Mouse (Mus musculus) erythroblast, embryonic 14.5 days (primary cell): Measurements from ENCODE around the gene Krt86.

ENCODE experiments used
- GATA1 ChIP-seq: IDR thresholded peaks from 2 replicates; pipeline ENCODE4 v1.6.1; 2012; ENCODE audit warnings: low read length, inconsistent platforms, mixed read lengths
- TAL1 ChIP-seq: IDR thresholded peaks from 3 replicates; pipeline ENCODE4 v1.6.1; 2012; ENCODE audit warnings: low read length, inconsistent platforms, mixed read lengths

GRCm38 (mm10) chr15:101484939-101485338 lies 11.7 kb downstream of the Krt86 start:
- TF ChIP-seq GATA1: no peak
- TF ChIP-seq TAL1: no peak
